Mouse (Mus musculus): Measurements from ENCODE around the gene Pla2g1b.

Gene Pla2g1b

DNA sequence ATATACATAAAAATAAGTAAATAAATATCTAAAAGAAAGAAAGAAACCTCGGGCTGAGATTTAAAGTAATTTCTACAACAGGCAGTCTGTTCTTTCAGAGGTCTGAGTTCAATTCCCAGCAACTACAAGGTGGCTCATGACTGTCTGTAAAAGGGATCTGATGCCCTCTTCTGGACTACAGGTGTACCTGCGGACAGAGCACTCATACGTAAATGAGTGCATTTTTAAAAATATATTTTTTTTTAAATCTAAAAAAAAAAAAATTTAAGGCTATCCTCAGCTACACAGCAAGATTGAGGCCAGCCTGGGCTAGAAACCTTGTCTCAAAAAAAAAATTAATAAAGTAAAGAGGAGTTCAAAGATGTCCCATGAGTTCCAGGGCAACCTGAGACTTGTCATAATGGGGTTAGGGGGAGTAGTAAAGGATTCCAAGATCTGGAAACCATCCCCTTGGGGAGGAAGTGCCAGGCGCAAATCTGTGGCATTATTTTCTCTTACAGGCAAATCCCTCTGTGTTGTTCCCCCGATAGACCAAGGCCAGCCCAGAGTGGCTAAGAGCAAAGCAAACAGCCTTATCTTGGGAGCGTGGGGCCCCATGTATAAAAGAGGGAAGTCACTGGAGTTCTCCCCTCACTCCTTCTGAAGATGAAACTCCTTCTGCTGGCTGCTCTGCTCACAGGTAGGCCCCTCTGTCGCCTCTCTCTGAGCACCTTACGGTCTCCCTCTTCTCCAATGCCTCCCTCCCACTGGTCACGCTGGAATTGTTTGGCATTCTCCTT is at the start of gene Pla2g1b:
Gene Pla2g1b, plus strand, starts transcription at position 621 of the 779 bp plus-strand sequence.
- no peak for DNase-seq

DNA sequence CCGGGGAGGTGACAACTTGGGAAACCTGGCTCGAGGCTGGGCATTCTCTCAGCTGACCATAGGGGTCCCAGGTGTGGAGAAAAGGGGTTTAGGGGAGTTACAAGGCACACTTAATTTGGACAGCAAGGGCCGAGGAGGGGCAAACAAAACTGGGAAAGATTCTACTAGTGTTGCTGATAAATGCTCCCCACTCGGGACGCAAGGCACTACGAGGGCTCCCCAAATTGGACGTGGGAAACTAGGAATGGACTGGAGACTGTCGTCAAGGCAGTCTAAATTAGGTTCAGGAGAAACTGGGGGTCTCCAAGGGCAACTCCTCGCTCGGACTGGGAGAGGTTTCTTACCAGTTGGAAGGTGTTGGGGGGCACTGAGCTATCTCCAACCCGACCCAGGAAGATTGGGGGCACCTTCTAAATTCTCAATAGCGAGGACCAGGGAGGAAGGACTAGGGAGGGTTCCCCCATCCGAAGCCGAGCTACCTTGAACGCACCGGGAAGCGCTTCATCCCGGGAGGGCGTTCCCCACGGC is 37.2 kb upstream of the Pla2g1b start:
- DNase-seq = no peak

GRCm38 (mm10) chr5:115429359-115430186 is 36.5 kb upstream of the Pla2g1b start, which contains the start of gene Msi1:
Gene Msi1 (plus strand): TSS chr5:115429599.
- peak in 1 of 2 experiments; percentile 47 for DNase-seq

- DNase-seq = peak in 1 of 2 experiments; percentile 22
Observed at GRCm38 (mm10) chr5:115430187-115430960, 35.7 kb upstream of the Pla2g1b start.

DNA sequence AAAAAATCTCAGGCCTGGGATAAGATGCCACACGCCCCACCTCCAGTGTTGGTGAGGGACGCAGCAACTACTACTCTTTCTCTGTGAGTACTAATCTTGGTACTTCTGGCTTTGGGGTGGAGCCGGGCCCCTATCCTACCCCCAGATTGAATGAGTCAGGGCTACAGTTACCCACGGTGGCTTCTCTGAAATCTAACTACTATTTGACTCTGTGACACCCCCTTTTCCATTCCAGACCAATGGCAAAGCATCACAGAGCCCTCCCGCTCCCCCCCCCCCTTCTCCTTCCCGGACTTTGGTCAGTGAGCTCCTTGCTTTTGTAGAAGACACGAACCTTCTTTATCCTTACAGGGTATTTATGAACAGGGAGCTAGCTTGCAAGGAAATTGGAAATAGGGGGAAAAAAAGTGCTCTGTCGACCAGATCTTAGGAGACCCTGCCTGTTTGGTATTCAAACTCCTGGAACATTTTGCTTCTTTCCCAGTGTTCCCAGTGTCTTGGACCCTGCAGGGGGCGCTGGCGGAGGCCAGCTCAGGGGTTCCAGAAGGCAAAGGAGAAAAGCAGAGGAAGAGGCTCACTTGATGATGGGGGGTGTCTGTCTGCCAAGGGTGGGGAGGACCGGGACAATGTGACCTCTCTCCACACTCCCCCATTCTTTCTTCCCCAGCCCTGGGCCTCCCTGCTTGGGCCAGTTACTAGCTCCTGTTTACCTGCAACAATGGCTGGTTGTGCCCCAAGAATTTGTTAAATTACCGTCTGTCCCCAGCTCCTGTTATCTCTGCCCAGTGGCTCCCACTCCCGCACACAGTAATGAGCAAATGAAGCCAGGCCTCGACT is 34.8 kb upstream of the Pla2g1b start:
- DNase-seq = peak; percentile 22 to 43

DNA sequence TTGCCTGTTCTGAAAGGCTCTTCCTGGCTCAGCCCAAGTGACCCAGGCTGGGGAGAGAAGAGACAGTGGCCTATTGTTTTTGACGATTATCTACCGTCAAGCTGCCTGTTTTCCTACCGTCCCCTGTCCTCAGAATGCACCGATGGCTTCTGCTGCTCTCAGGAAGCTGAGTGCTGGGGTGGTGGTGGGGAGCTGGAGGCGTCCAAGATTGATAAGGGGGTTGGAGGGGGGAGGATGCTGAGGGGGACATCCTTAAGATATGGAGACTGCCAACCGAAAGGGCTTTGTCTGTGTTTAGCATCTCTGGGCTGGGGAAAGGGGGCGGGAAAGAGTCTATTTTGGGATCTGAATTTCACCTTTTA is 34.2 kb upstream of the Pla2g1b start:
- DNase-seq = no peak

DNA sequence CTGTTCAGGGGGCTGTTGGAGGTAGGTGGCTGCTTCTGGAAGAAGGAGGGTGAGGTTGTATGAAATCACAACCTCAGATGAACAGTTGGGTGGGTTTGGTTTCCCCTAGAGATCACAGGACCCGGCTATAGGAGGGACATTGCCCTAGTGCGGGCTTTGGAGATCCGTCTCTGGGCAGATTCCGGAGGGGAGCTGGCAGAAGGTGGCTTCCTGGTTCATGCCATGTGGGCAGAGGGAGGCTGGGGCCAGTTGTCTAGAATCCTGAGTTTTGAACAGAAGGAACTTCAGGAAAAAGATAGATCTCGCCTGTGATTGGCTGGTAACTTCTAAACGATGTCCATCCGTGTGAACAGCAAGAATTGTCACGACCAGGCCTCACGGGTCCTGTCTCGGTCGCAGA is 33.7 kb upstream of the Pla2g1b start:
- DNase-seq = no peak

GRCm38 (mm10) chr5:115433191-115433590 is 32.9 kb upstream of the Pla2g1b start:
- no peak for DNase-seq

GRCm38 (mm10) chr5:115434280-115434852 is 31.7 kb upstream of the Pla2g1b start:
- no peak for DNase-seq

- DNase-seq = no peak
Observed at GRCm38 (mm10) chr5:115434853-115435754, 31.0 kb upstream of the Pla2g1b start.

GRCm38 (mm10) chr5:115435755-115436379 is 30.2 kb upstream of the Pla2g1b start:
- DNase-seq = no peak

- DNase-seq = peak; percentile 72 to 79
Observed at GRCm38 (mm10) chr5:115436421-115437124, 29.5 kb upstream of the Pla2g1b start.

DNA sequence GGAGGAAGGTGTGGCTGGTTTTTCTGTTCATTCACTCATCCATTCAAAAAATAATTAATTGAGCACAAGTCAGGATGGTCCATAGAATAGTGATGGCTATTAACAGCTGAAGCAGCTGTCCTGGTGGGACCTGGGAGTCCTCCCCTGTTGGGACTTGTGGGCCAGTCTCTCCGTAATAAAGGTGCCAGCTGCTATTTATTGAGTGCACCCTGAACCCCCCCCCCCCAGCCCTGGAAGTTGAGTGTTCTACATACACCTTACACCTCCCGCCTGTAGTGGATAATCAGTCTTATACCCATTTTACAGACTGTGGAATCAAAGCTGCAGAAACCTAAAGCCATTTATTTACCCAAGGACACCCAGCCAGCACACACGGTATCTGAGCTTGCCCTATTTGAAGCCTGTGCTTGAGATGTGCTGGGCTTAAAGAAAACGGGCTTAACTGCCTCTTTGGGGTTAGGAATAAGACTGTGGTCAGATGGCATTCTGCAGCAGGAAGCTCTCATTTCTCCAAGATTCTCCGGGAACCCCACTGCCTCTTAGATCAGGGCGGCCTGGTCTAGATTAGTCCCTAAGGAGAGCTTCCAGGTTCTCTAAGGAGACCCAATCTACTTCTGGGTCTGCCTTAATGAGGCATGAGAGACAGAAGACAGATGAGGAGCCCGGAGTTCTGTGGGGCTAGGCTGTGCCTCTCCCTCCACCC is 28.7 kb upstream of the Pla2g1b start:
- DNase-seq = no peak

DNA sequence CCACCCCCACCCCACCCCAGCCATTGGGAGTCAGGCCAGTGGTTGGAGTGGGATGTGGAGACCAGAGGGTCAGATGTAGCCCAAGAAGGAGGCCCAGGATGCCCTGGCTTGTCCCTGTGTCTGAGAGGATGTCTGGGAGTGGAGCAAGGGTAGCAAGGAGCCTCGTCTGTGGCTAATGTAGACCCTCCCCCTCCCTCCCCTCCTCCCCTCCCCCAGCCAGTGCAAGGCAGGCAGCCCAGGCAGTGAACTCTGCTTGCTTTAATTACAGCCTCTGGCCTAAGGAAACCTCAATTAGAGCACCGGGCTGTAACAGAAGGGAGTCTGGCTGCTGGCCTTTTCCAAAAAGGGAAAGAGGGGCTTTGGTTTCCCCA is 28.1 kb upstream of the Pla2g1b start:
- no peak for DNase-seq

DNA sequence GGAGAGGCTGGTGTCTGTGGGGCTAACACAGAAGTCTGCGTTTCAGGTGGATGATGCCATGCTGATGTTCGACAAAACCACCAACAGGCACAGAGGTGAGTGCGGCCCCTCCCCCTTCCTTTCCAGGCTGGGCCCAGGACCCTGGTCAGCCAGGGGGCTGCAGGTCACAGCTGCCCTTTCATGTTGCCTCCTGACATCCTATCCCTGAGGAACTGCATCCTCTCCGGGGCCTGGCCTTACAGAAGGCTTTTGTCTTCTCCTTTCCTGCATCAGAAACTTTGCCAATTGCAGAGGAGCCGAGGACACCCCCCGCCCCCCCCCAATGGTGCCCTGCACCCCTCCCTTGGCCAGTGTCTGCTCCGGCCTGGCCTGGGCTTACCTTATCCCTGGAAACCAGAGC is 27.4 kb upstream of the Pla2g1b start:
- no peak for DNase-seq

DNA sequence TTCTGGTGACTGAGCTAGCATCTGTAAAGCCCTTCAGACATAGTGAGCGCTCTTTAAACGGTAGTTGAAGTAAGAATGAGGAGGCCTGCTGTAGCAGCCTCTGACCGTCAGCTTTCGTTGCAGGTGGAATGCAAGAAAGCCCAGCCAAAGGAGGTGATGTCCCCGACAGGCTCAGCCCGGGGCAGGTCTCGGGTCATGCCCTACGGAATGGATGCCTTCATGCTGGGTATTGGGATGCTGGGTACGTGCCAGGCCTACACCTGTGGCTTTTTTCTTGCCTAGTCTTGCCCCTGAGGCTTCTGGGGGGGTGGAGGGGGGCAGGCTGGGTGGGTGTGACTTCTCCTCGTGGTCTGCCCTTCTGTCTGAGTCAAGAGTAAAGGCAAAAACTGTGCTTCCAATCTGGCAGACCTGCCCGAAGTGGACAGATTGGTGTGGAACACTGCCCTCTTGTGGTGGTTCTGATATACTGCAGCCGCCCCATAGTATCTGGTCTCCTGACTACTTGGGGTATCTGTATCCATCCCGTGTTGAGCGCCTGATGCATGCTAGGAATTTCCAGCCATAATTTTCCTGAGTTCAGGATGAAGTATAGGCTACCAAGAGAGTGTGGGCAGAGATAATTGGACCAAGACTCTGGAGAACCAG is 24.7 kb upstream of the Pla2g1b start:
- DNase-seq = peak; percentile 79 to 83

- peak in 1 of 2 experiments; percentile 33 for DNase-seq
Observed at GRCm38 (mm10) chr5:115442663-115443062, 23.4 kb upstream of the Pla2g1b start.

DNA sequence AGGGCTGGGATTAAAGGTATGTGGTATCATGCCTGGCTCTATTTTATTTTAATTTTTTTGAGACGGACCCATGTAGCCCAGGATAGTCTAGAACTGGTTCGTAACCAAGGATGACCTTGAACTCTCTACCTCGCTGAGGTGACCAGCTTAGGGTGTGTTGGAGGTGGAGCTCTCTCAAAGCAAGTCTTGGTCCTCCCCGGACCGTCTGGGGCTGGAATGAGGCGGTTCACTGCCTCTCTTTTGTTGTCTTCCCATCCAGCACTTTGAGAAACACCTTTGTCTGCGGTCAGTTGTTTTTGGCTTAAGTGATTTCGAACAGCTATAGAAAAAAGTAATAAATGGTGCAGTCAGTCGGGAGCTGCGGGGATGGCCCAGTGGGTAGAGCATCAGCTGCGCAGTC is 21.9 kb upstream of the Pla2g1b start:
- DNase-seq = no peak
